Mouse (Mus musculus): ENCODE measurements around the gene Abcb1a. TPM values are rescaled to one million over a fixed set of nuclear protein-coding genes. Genes with fewer than 3 reads are reported as not detected.

Abcb1a gene
- total RNA-seq, 1 experiment, result 37.3 TPM

GRCm38 (mm10) chr5:8716061-8716460 lies 56.2 kb downstream of the Abcb1a start:
- no peak overlapping the region for H3K9ac ChIP-seq (ENCODE audit: insufficient read depth, low read depth, low read length, poor library complexity, severe bottlenecking)
- no peaks in the 10 kb centered on the region for H3K4me1 ChIP-seq (ENCODE audit: control insufficient read depth in 2 of 2, insufficient read depth in 2 of 2, low read length in 2 of 2, poor library complexity in 1 of 2)
- H3K9me3 ChIP-seq (ENCODE audit: control insufficient read depth, insufficient read depth, low read depth, low read length), result no peaks in the 10 kb centered on the region
- no peak overlapping the region for H3K27ac ChIP-seq (ENCODE audit: insufficient read depth, low read depth, low read length, poor library complexity, severe bottlenecking)
- no peak for DNase-seq (ENCODE audit: low read depth, low spot score)
- no peaks in the 10 kb centered on the region for H3K36me3 ChIP-seq (ENCODE audit: control insufficient read depth, insufficient read depth, low read length, poor library complexity, severe bottlenecking)
- in situ Hi-C loops (cut with MboI; ENCODE audit: low sequenced_read_pairs in 2 of 2, unreplicated experiment in 2 of 2), result no loop called here
- H3K4me3 ChIP-seq (ENCODE audit: insufficient read depth in 1 of 2, low read depth in 1 of 2, low read length in 2 of 2, poor library complexity in 1 of 2, severe bottlenecking in 1 of 2), result no peak overlapping the region
- no peak for TF ChIP-seq MAFK (IDR thresholded peaks at IDR 0.05; ENCODE audit: insufficient read depth, low read depth, low read length)
- TF ChIP-seq ZNF384 (IDR thresholded peaks at IDR 0.05; ENCODE audit: low read depth, low read length), result no peak
- no peak for TF ChIP-seq ZC3H11A (IDR thresholded peaks at IDR 0.05; ENCODE audit: borderline replicate concordance, low read depth, low read length)
- TF ChIP-seq HCFC1 (IDR thresholded peaks at IDR 0.05; ENCODE audit: borderline replicate concordance, insufficient read depth, low read length), result no peak
- TF ChIP-seq CHD2 (IDR thresholded peaks at IDR 0.05; ENCODE audit: low read depth, low read length), result no peak

DNA sequence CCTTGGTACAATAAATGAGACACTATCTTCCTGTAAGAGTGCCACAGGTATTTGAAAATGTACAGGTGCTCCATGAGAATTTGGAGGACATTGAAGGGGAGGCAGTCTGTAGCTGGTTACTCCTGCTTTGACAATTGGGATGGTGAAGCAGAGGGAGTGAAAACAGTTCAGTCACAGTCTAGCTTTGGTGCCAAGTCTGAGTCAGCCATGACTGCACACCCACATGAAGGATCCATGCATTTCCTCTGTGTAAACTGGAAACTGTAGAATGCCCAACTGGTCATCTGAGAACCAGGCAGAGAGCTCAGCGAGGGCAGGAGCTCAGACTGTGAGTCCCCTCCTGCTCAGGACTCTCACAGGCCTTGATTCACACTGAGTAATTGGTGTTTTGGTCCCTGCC lies 59.7 kb downstream of the Abcb1a start:
- Histone ChIP-seq H3K36me3 (ENCODE audit: control insufficient read depth, insufficient read depth, low read length, poor library complexity, severe bottlenecking) (peaks cover 2% of the 10 kb centered on the region; the same call in 1 of the 2 replicates), H3K9me3 (ENCODE audit: control insufficient read depth, insufficient read depth, low read depth, low read length) (no peaks in the 10 kb centered on the region), H3K9ac (ENCODE audit: insufficient read depth, low read depth, low read length, poor library complexity, severe bottlenecking) (no peak overlapping the region), H3K4me3 (ENCODE audit: insufficient read depth in 1 of 2, low read depth in 1 of 2, low read length in 2 of 2, poor library complexity in 1 of 2, severe bottlenecking in 1 of 2) (no peak overlapping the region), H3K27ac (ENCODE audit: insufficient read depth, low read depth, low read length, poor library complexity, severe bottlenecking) (no peak overlapping the region), H3K4me1 (ENCODE audit: control insufficient read depth in 2 of 2, insufficient read depth in 2 of 2, low read length in 2 of 2, poor library complexity in 1 of 2) (no peaks in the 10 kb centered on the region)
- in situ Hi-C loops (cut with MboI; ENCODE audit: low sequenced_read_pairs in 2 of 2, unreplicated experiment in 2 of 2), result no loop called here
- no peak for DNase-seq (ENCODE audit: low read depth, low spot score)
- no peak for TF ChIP-seq MAFK (IDR thresholded peaks at IDR 0.05; ENCODE audit: insufficient read depth, low read depth, low read length)
- no peak for TF ChIP-seq CHD2 (IDR thresholded peaks at IDR 0.05; ENCODE audit: low read depth, low read length)
- no peak for TF ChIP-seq ZNF384 (IDR thresholded peaks at IDR 0.05; ENCODE audit: low read depth, low read length)
- no peak for TF ChIP-seq ZC3H11A (IDR thresholded peaks at IDR 0.05; ENCODE audit: borderline replicate concordance, low read depth, low read length)
- no peak for TF ChIP-seq HCFC1 (IDR thresholded peaks at IDR 0.05; ENCODE audit: borderline replicate concordance, insufficient read depth, low read length)

DNA sequence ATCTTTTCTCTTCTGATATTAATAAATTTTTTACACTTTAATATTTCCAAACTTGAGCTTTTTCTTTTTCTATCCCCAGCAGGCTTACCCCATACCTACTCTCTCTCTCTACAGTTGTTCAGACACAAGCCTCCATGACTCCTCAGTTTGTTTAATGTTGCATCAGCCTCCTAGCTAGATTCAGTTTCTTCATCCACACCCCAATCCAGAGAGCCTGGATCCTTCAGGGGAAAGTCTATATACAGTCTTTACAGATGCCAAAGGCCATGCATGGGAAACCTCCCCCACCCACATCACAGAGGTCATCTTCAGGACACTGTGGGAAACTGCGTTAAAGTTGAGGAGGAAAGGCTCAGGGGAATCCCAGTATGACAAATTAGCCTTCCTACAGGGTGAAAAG lies 62.3 kb downstream of the Abcb1a start:
- peaks cover 2% of the 10 kb centered on the region; the same call in 1 of the 2 replicates for H3K36me3 ChIP-seq (ENCODE audit: control insufficient read depth, insufficient read depth, low read length, poor library complexity, severe bottlenecking)
- in situ Hi-C loops (cut with MboI; ENCODE audit: low sequenced_read_pairs in 2 of 2, unreplicated experiment in 2 of 2), result no loop called here
- DNase-seq (ENCODE audit: low read depth, low spot score), result no peak

GRCm38 (mm10) chr5:8722867-8723266 lies 63.0 kb downstream of the Abcb1a start:
- no peak for TF ChIP-seq CHD2 (IDR thresholded peaks at IDR 0.05; ENCODE audit: low read depth, low read length)
- H3K27ac ChIP-seq (ENCODE audit: insufficient read depth, low read depth, low read length, poor library complexity, severe bottlenecking), result no peak overlapping the region
- H3K36me3 ChIP-seq (ENCODE audit: control insufficient read depth, insufficient read depth, low read length, poor library complexity, severe bottlenecking), result peaks cover 2% of the 10 kb centered on the region; the same call in 1 of the 2 replicates
- DNase-seq (ENCODE audit: low read depth, low spot score), result no peak
- H3K9ac ChIP-seq (ENCODE audit: insufficient read depth, low read depth, low read length, poor library complexity, severe bottlenecking), result no peak overlapping the region
- no peak overlapping the region for H3K4me3 ChIP-seq (ENCODE audit: insufficient read depth in 1 of 2, low read depth in 1 of 2, low read length in 2 of 2, poor library complexity in 1 of 2, severe bottlenecking in 1 of 2)
- H3K9me3 ChIP-seq (ENCODE audit: control insufficient read depth, insufficient read depth, low read depth, low read length), result no peaks in the 10 kb centered on the region
- peaks cover under 1 to 2% of the 10 kb centered on the region in 2 experiments; a peak in 2 of 4 replicates for H3K4me1 ChIP-seq (ENCODE audit: control insufficient read depth in 2 of 2, insufficient read depth in 2 of 2, low read length in 2 of 2, poor library complexity in 1 of 2)
- in situ Hi-C loops (cut with MboI; ENCODE audit: low sequenced_read_pairs in 2 of 2, unreplicated experiment in 2 of 2), result no loop called here

More for the DNA sequence above, 62.3 kb downstream of the Abcb1a start:
- no peak overlapping the region for H3K4me3 ChIP-seq (ENCODE audit: insufficient read depth in 1 of 2, low read depth in 1 of 2, low read length in 2 of 2, poor library complexity in 1 of 2, severe bottlenecking in 1 of 2)
- no peak overlapping the region for H3K27ac ChIP-seq (ENCODE audit: insufficient read depth, low read depth, low read length, poor library complexity, severe bottlenecking)
- H3K4me1 ChIP-seq (ENCODE audit: control insufficient read depth in 2 of 2, insufficient read depth in 2 of 2, low read length in 2 of 2, poor library complexity in 1 of 2), result peaks cover 0 to 2% of the 10 kb centered on the region in 2 experiments; a peak in 1 of 4 replicates
- H3K9me3 ChIP-seq (ENCODE audit: control insufficient read depth, insufficient read depth, low read depth, low read length), result no peaks in the 10 kb centered on the region
- TF ChIP-seq ZC3H11A (IDR thresholded peaks at IDR 0.05; ENCODE audit: borderline replicate concordance, low read depth, low read length) (no peak), ZNF384 (IDR thresholded peaks at IDR 0.05; ENCODE audit: low read depth, low read length) (no peak), HCFC1 (IDR thresholded peaks at IDR 0.05; ENCODE audit: borderline replicate concordance, insufficient read depth, low read length) (no peak), CHD2 (IDR thresholded peaks at IDR 0.05; ENCODE audit: low read depth, low read length) (no peak), MAFK (IDR thresholded peaks at IDR 0.05; ENCODE audit: insufficient read depth, low read depth, low read length) (no peak)
- no peak overlapping the region for H3K9ac ChIP-seq (ENCODE audit: insufficient read depth, low read depth, low read length, poor library complexity, severe bottlenecking)

DNA sequence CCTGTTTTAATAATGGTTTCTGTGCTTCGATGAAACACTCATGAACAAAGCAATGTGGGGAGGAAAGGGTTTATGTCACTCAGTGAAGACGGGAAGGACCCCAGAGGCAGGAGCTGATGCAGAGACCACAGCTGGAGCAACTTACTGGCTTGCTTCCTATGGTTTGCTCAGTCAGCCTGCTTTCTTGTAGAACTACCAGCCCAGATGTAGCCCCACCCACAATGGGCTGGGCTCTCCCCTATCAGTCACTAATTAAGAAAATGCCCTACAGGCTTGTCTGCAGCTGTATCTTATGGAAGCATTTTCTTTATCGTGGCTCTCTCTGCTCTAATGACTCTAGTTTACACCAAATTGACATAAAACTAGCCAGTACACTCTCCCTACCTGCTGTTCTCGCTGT lies 67.9 kb downstream of the Abcb1a start:
- in situ Hi-C loops (cut with MboI; ENCODE audit: low sequenced_read_pairs in 2 of 2, unreplicated experiment in 2 of 2), result no loop called here
- TF ChIP-seq CHD2 (IDR thresholded peaks at IDR 0.05; ENCODE audit: low read depth, low read length) (no peak), ZNF384 (IDR thresholded peaks at IDR 0.05; ENCODE audit: low read depth, low read length) (no peak), HCFC1 (IDR thresholded peaks at IDR 0.05; ENCODE audit: borderline replicate concordance, insufficient read depth, low read length) (no peak), MAFK (IDR thresholded peaks at IDR 0.05; ENCODE audit: insufficient read depth, low read depth, low read length) (no peak), ZC3H11A (IDR thresholded peaks at IDR 0.05; ENCODE audit: borderline replicate concordance, low read depth, low read length) (no peak)
- H3K4me3 ChIP-seq (ENCODE audit: insufficient read depth in 1 of 2, low read depth in 1 of 2, low read length in 2 of 2, poor library complexity in 1 of 2, severe bottlenecking in 1 of 2), result no peak overlapping the region
- H3K36me3 ChIP-seq (ENCODE audit: control insufficient read depth, insufficient read depth, low read length, poor library complexity, severe bottlenecking), result no peaks in the 10 kb centered on the region; the same call in 1 of the 2 replicates
- peak; percentile 46 for DNase-seq (ENCODE audit: low read depth, low spot score)
- peaks cover 10 to 14% of the 10 kb centered on the region in 2 experiments for H3K4me1 ChIP-seq (ENCODE audit: control insufficient read depth in 2 of 2, insufficient read depth in 2 of 2, low read length in 2 of 2, poor library complexity in 1 of 2)
- H3K9me3 ChIP-seq (ENCODE audit: control insufficient read depth, insufficient read depth, low read depth, low read length), result no peaks in the 10 kb centered on the region
- no peak overlapping the region for H3K9ac ChIP-seq (ENCODE audit: insufficient read depth, low read depth, low read length, poor library complexity, severe bottlenecking)
- no peak overlapping the region for H3K27ac ChIP-seq (ENCODE audit: insufficient read depth, low read depth, low read length, poor library complexity, severe bottlenecking)

Measured in ES-E14 (cell line).